Mouse (Mus musculus) MEL (cell line): ENCODE measurements around the gene Cd5.

Experiments used
- CTCF ChIP-seq, 3 experiments: IDR thresholded peaks in 2 of 3; conservative IDR thresholded peaks in 1 of 3; 2 replicates each; pipeline ENCODE4 v1.5.1; 2011 to 2012; ENCODE audit warnings: low read length in 3 of 3, low read depth in 2 of 3, mild to moderate bottlenecking in 2 of 3, improper control_type of control experiment in 1 of 3, inconsistent platforms in 1 of 3, mixed read lengths in 1 of 3, moderate library complexity in 1 of 3; ENCODE audit not compliant: control insufficient read depth in 1 of 3, insufficient read depth in 1 of 3, poor library complexity in 1 of 3, severe bottlenecking in 1 of 3
- KAT2A ChIP-seq: conservative IDR thresholded peaks from 2 replicates; pipeline ENCODE4 v1.6.1; 2012; ENCODE audit warnings: low read depth, low read length, improper control_type of control experiment, inconsistent platforms
- NELFE ChIP-seq: IDR thresholded peaks from 2 replicates; pipeline ENCODE4 v1.6.1; 2011; ENCODE audit warnings: low read depth, low read length, improper control_type of control experiment
- USF2 ChIP-seq, 2 experiments: IDR thresholded peaks; 2 replicates each; pipeline ENCODE4 v1.6.1; 2011 to 2012; ENCODE audit warnings: improper control_type of control experiment in 2 of 2, low read length in 2 of 2, borderline replicate concordance in 1 of 2, inconsistent platforms in 1 of 2, low read depth in 1 of 2, mild to moderate bottlenecking in 1 of 2; ENCODE audit not compliant: insufficient read depth in 1 of 2
- ZC3H11A ChIP-seq: IDR thresholded peaks from 2 replicates; pipeline ENCODE4 v1.6.1; 2012; ENCODE audit warnings: low read depth, mild to moderate bottlenecking, inconsistent platforms, low read length, improper control_type of control experiment
- ZKSCAN1 ChIP-seq: IDR thresholded peaks from 2 replicates; pipeline ENCODE4 v1.6.1; 2012; ENCODE audit warnings: low read depth, mild to moderate bottlenecking, inconsistent platforms, low read length, improper control_type of control experiment, moderate library complexity

- TF ChIP-seq NELFE (no peak), KAT2A (no peak), CTCF (IDR thresholded peaks at IDR 0.05 in 2 of 3, conservative IDR thresholded peaks at IDR 0.05 in 1 of 3; ENCODE audit: control insufficient read depth in 1 of 3, insufficient read depth in 1 of 3, low read depth in 2 of 3, low read length in 3 of 3, poor library complexity in 1 of 3, severe bottlenecking in 1 of 3) (no peak), USF2 (IDR thresholded peaks at IDR 0.05; ENCODE audit: borderline replicate concordance in 1 of 2, insufficient read depth in 1 of 2, low read depth in 1 of 2, low read length in 2 of 2) (no peak), ZKSCAN1 (no peak), ZC3H11A (no peak)
Measured at GRCm38 (mm10) chr19:10718251-10718775, 20.5 kb downstream of the Cd5 start.
